Mouse (Mus musculus): ENCODE results near the gene Kmt2e. TPM values are rescaled to one million over a fixed set of nuclear protein-coding genes. Genes with fewer than 3 reads are reported as not detected.
A peak's percentile ranks its signal among the peaks of the same experiment; 100 is the strongest.

Gene Kmt2e
- polyA plus RNA-seq (2015; fragmentation: Nextera tagmentation; extraction: Ambion mirVana), result 162 and 178 TPM in 2 replicates

DNA sequence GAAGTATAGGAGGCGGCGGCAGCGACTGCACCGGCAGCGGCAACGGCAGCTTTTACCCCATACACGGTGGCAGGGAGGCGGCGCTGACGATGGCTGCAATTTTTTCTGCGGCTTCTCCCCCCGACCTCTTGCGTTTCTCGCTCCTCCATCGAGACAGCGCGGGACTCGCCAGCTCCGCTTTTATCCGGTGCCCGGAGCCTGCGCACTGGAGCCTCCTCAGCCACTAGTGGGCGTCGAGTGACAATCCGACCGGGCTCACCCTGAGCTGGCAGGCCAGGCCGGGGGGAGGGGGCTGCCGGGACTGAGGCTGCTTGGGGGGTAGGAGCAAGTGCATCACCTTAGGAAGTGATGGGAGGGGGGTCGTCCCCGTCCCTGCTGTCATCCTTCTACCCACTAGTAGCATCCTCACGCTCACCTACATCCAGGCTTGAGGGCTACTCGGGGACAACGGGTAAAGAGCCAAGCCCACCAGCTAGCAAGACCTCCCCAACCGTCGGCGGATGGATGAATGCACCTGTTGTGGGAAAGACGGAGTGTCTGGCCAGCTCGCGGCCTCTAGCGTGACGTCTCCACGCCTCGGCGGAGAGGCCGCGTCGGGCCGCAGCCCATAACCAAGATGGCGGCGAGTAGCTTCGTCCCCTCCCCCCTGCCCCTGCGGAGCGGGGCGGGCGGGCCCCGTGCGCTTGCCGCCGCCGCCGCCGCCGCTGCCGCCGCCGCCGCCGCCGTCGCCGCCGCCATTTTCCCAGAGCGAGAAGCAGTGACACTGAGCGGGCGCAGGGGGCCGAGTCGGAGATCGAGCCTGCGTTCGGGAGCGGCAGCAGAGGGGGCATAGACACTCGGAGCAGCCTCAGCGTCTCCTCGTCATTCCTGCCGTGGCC, at the start of gene Kmt2e:
Kmt2e (plus strand) TSS at position 722 of the 878 bp plus-strand sequence.
- 0% methylated on average over 58 of the region's 85 CpGs for WGBS
- Histone ChIP-seq H3K4me3 (ENCODE audit: low read depth, low read length) (peak within 1 kb of the TSS; percentile 75), H3K4me1 (ENCODE audit: control insufficient read depth, insufficient read depth, low read length) (peaks cover 21% of the 10 kb centered on the region), H3K27me3 (ENCODE audit: control insufficient read depth, insufficient read depth, low read depth, low read length) (no peaks in the 10 kb centered on the region), H3K4me2 (ENCODE audit: low read length) (peak within 1 kb of the TSS; percentile 85), H3K36me3 (ENCODE audit: control insufficient read depth, insufficient read depth, low read length) (no peaks in the 10 kb centered on the region), H3K27ac (ENCODE audit: low read length) (peak within 1 kb of the TSS; percentile 100), H3K9ac (ENCODE audit: low read depth, low read length) (peak within 1 kb of the TSS; percentile 98), H3K9me3 (replicated peaks; ENCODE audit: control insufficient read depth, low read length, poor library complexity, severe bottlenecking) (no peaks in the 10 kb centered on the region)
- peak; percentile 87 for ATAC-seq

DNA sequence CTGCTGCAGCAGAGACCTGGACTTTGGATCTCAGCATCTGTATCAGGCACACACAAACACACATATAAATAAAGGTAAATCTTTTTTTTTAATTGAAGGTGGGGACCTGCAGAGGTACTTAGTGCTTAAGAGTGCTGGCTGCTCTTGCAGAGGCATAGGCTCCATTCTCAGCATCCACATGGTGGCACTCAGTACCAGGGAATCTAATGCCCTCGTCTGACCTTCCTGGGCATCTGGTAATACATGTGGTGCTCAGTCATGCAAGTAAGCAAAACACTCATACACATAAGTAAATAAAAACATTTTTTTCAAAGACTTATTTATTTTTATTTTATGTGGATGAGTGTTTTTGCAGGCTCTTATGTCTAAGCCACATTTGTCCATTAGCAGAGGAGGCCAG, 49.1 kb upstream of the Kmt2e start:
- H3K27me3 ChIP-seq (ENCODE audit: control insufficient read depth, insufficient read depth, low read depth, low read length), result no peaks in the 10 kb centered on the region
- H3K27ac ChIP-seq (ENCODE audit: low read length), result no peak overlapping the region
- no peak overlapping the region for H3K4me2 ChIP-seq (ENCODE audit: low read length)
- H3K4me1 ChIP-seq (ENCODE audit: control insufficient read depth, insufficient read depth, low read length), result peaks cover 9% of the 10 kb centered on the region; the same call in 1 of the 2 replicates
- H3K36me3 ChIP-seq (ENCODE audit: control insufficient read depth, insufficient read depth, low read length), result no peaks in the 10 kb centered on the region
- H3K9ac ChIP-seq (ENCODE audit: low read depth, low read length), result no peak overlapping the region
- H3K9me3 ChIP-seq (replicated peaks; ENCODE audit: control insufficient read depth, low read length, poor library complexity, severe bottlenecking), result no peaks in the 10 kb centered on the region
- WGBS, result 84% methylated on average over 1 of the region's 1 CpGs
- no peak overlapping the region for H3K4me3 ChIP-seq (ENCODE audit: low read depth, low read length)
- no peak for ATAC-seq

DNA sequence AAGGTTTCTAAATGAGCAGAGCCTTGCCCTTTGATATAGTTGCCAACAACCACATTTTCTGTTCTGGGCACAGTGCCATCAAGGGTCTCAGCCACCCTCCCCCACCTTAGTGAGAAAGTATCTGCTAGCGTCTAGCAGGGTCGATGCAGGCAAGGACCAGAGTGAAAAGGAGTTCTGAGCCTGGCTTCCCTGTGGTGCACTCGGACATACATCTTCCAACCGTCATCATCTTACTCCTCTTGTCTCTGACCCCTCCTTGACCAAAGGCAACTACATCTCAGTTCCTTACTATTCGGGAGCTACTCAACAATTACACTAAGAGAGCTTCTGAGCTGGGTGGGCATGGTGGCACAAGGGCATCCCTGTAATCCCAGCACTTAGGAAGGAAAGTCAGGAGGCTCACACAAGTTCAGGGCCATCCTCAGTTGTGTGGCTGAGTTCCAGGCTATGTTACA, 48.5 kb upstream of the Kmt2e start:
- no peak overlapping the region for H3K9ac ChIP-seq (ENCODE audit: low read depth, low read length)
- WGBS, result 34% methylated on average over 5 of the region's 5 CpGs
- H3K9me3 ChIP-seq (replicated peaks; ENCODE audit: control insufficient read depth, low read length, poor library complexity, severe bottlenecking), result no peaks in the 10 kb centered on the region
- ATAC-seq, result peak; percentile 52; the same call in 1 of the 2 replicates
- no peak overlapping the region for H3K27ac ChIP-seq (ENCODE audit: low read length)
- H3K4me3 ChIP-seq (ENCODE audit: low read depth, low read length), result no peak overlapping the region
- 0 out of 2 replicates have a peak overlapping the region, but pooled peaks have one; percentile 2 for H3K4me2 ChIP-seq (ENCODE audit: low read length)
- H3K36me3 ChIP-seq (ENCODE audit: control insufficient read depth, insufficient read depth, low read length), result no peaks in the 10 kb centered on the region
- no peaks in the 10 kb centered on the region for H3K27me3 ChIP-seq (ENCODE audit: control insufficient read depth, insufficient read depth, low read depth, low read length)
- peaks cover 9% of the 10 kb centered on the region; the same call in 1 of the 2 replicates for H3K4me1 ChIP-seq (ENCODE audit: control insufficient read depth, insufficient read depth, low read length)

DNA sequence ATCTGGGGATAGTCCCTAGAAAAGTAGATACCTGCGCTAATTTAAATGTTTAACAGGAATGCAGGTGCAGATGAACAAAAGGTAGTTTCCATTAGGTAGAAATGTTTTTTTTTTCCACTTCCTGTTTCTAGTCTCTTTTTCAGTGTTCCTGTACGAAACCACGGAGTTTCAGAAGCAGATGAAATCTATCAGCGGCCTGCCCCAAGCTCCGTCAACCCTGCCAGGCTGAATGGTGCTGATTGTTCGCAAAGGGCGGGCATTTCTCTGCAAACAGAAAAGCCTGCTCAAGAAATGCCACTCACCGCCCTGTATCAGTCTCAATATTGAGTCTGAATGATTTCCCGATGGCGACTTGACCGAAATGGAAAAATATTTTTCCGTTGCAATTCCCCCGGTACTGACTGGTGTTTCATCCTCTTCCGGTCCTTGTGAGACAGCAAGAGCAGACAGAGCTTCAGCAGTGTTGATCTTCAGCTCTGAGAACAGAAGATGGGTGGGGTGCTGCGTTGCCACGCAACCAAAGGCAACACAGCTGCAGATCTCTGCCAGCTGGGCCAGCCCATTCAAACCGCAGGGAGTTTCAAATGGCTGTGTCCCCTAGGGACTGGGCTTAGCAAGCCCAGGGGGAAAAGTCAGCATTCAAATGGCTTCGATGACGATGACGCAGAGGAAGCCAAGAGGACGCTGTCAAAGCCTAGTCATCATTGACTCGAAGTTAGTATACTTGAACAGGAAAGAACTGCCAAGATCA, 47.5 kb upstream of the Kmt2e start:
- Histone ChIP-seq H3K4me2 (ENCODE audit: low read length) (peak overlapping the region; percentile 73), H3K27me3 (ENCODE audit: control insufficient read depth, insufficient read depth, low read depth, low read length) (no peaks in the 10 kb centered on the region), H3K9ac (ENCODE audit: low read depth, low read length) (peak overlapping the region; percentile 69), H3K9me3 (replicated peaks; ENCODE audit: control insufficient read depth, low read length, poor library complexity, severe bottlenecking) (no peaks in the 10 kb centered on the region), H3K4me1 (ENCODE audit: control insufficient read depth, insufficient read depth, low read length) (peaks cover 9% of the 10 kb centered on the region; the same call in 1 of the 2 replicates), H3K27ac (ENCODE audit: low read length) (peak overlapping the region; percentile 91), H3K36me3 (ENCODE audit: control insufficient read depth, insufficient read depth, low read length) (no peaks in the 10 kb centered on the region), H3K4me3 (ENCODE audit: low read depth, low read length) (peak overlapping the region; percentile 47)
- peak; percentile 95 for ATAC-seq
- WGBS, result 1% methylated on average over 22 of the region's 22 CpGs

DNA sequence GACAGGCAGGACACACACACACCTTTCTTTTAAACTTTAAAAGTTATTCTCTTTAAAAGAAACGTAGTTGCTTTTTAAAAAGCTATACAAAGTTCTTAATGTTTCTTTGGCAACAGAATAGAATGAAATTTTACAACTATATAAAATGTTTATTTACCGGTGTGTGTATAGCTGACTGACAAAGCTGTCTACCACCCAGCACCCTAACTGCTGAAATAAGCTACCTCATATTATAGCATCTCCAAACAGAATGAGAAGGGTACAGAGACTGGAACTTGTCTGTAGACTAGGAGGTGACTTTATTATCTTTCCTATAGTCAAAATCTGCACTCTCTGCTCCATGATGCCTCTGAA, 47.0 kb upstream of the Kmt2e start:
- Histone ChIP-seq H3K27me3 (ENCODE audit: control insufficient read depth, insufficient read depth, low read depth, low read length) (no peaks in the 10 kb centered on the region), H3K4me1 (ENCODE audit: control insufficient read depth, insufficient read depth, low read length) (peaks cover 9% of the 10 kb centered on the region; the same call in 1 of the 2 replicates), H3K4me3 (ENCODE audit: low read depth, low read length) (peak overlapping the region; percentile 47), H3K4me2 (ENCODE audit: low read length) (peak overlapping the region; percentile 73), H3K9me3 (replicated peaks; ENCODE audit: control insufficient read depth, low read length, poor library complexity, severe bottlenecking) (no peaks in the 10 kb centered on the region), H3K9ac (ENCODE audit: low read depth, low read length) (no peak overlapping the region), H3K27ac (ENCODE audit: low read length) (no peak overlapping the region; the same call in 1 of the 2 replicates), H3K36me3 (ENCODE audit: control insufficient read depth, insufficient read depth, low read length) (no peaks in the 10 kb centered on the region)
- peak; percentile 39; the same call in 1 of the 2 replicates for ATAC-seq
- 58% methylated on average over 2 of the region's 2 CpGs for WGBS

DNA sequence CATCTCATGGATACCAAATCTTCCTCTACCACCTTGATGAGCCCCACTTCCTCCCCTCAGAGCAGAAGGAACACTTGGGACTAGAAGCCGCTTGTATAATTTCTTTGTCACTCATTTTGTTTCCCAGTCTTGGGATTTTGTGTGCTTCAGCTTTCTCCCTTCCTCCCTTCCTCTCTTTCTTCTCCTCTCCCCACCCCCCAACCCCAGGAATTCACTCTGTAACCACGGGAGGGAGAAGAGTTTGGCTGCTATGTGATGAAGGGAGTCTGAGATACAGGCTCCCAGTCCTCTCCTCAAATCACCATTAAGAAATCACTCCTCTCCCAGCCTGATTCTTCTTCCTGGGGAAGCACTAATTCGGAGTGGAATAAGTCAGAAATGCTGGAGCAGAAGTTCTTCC, 46.1 kb upstream of the Kmt2e start:
- H3K4me3 ChIP-seq (ENCODE audit: low read depth, low read length), result no peak overlapping the region
- H3K27ac ChIP-seq (ENCODE audit: low read length), result no peak overlapping the region
- no peak for ATAC-seq
- 41% methylated on average over 3 of the region's 3 CpGs for WGBS
- peaks cover 9% of the 10 kb centered on the region; the same call in 1 of the 2 replicates for H3K4me1 ChIP-seq (ENCODE audit: control insufficient read depth, insufficient read depth, low read length)
- H3K27me3 ChIP-seq (ENCODE audit: control insufficient read depth, insufficient read depth, low read depth, low read length), result no peaks in the 10 kb centered on the region
- H3K36me3 ChIP-seq (ENCODE audit: control insufficient read depth, insufficient read depth, low read length), result no peaks in the 10 kb centered on the region
- no peak overlapping the region for H3K4me2 ChIP-seq (ENCODE audit: low read length)
- no peaks in the 10 kb centered on the region for H3K9me3 ChIP-seq (replicated peaks; ENCODE audit: control insufficient read depth, low read length, poor library complexity, severe bottlenecking)
- H3K9ac ChIP-seq (ENCODE audit: low read depth, low read length), result no peak overlapping the region

DNA sequence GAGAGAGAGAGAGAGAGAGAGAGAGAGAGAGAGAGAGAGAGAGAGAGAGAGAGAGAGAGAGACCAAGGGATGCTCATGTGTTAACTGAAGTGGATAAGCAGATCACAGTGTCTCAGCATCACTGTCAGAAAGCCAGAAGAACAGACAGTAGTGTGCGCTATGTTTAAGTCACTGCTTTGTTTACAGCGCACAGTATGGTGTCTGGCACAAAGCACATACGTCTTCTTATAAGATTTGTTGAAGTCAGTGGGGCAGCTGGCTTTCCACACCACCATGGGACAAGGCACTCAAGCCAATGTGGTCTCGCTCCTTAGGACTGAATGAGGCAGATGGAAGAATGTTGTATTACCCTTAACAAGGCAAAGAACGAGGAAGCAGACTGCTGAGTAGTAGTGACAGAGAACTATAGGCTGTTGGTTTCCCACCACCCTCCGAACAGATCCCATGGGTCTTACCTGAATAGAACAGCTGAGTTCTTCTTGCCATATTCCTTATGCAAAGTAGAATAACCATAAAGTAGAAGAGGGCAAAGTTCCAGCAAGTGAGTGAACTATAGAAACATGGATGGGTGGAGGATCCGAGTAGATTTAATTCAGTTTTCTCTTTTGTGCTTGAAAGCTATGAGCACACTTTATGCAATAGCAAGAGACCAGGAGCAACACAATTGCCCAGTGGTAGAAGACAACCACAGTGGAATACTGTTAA, 44.5 kb upstream of the Kmt2e start:
- Histone ChIP-seq H3K4me2 (ENCODE audit: low read length) (no peak overlapping the region), H3K9ac (ENCODE audit: low read depth, low read length) (no peak overlapping the region), H3K9me3 (replicated peaks; ENCODE audit: control insufficient read depth, low read length, poor library complexity, severe bottlenecking) (no peaks in the 10 kb centered on the region), H3K36me3 (ENCODE audit: control insufficient read depth, insufficient read depth, low read length) (no peaks in the 10 kb centered on the region), H3K4me1 (ENCODE audit: control insufficient read depth, insufficient read depth, low read length) (peaks cover 9% of the 10 kb centered on the region; the same call in 1 of the 2 replicates), H3K27ac (ENCODE audit: low read length) (no peak overlapping the region), H3K4me3 (ENCODE audit: low read depth, low read length) (no peak overlapping the region), H3K27me3 (ENCODE audit: control insufficient read depth, insufficient read depth, low read depth, low read length) (no peaks in the 10 kb centered on the region)
- WGBS, result 81% methylated on average over 7 of the region's 7 CpGs
- ATAC-seq, result no peak

DNA sequence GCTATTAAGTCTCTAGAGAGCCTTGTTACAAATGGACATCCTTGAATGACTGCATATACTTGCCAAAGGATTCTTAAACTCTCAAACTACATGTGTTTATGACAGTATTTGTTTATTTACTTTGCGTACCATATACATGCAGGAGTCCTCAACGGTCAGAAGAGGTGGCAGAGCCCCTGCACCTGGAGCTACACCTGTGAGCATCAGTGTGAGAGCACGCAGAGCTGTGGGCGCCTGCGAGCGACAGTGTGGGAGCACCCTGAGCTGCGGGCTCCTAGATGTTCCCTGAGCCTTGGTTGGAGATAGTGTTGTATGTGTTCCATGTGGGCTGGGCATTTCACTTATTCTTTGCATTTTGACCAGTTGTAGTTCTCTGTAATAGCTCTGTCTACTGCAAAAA, 42.5 kb upstream of the Kmt2e start:
- H3K27ac ChIP-seq (ENCODE audit: low read length), result no peak overlapping the region
- H3K9me3 ChIP-seq (replicated peaks; ENCODE audit: control insufficient read depth, low read length, poor library complexity, severe bottlenecking), result no peaks in the 10 kb centered on the region
- 93% methylated on average over 7 of the region's 7 CpGs for WGBS
- H3K4me2 ChIP-seq (ENCODE audit: low read length), result no peak overlapping the region
- no peak overlapping the region for H3K9ac ChIP-seq (ENCODE audit: low read depth, low read length)
- no peaks in the 10 kb centered on the region for H3K36me3 ChIP-seq (ENCODE audit: control insufficient read depth, insufficient read depth, low read length)
- no peak overlapping the region for H3K4me3 ChIP-seq (ENCODE audit: low read depth, low read length)
- no peaks in the 10 kb centered on the region for H3K27me3 ChIP-seq (ENCODE audit: control insufficient read depth, insufficient read depth, low read depth, low read length)
- ATAC-seq, result no peak
- peaks cover 4% of the 10 kb centered on the region; the same call in 1 of the 2 replicates for H3K4me1 ChIP-seq (ENCODE audit: control insufficient read depth, insufficient read depth, low read length)
